Mouse (Mus musculus) brain, embryonic 14.5 days (tissue): ENCODE measurements around the gene Stpg1. TPM values are rescaled to one million over a fixed set of nuclear protein-coding genes. Genes with fewer than 3 reads are reported as not detected.
A peak's percentile ranks its signal among the peaks of the same experiment; 100 is the strongest.

ENCODE experiments used
- DNase-seq: peaks from one replicate; pipeline ENCODE4 v3.0.0-alpha.2; 2011; ENCODE audit warnings: low read depth
- CTCF ChIP-seq: fragments of 200-500 bp; IDR thresholded peaks from 2 replicates; pipeline ENCODE4 v1.5.1; 2012; ENCODE audit warnings: inconsistent platforms, mild to moderate bottlenecking, moderate library complexity, borderline replicate concordance; ENCODE audit not compliant: insufficient read depth, insufficient read length; ENCODE audit errors: extremely low read depth
- POLR2A ChIP-seq: fragments of 200-500 bp; IDR thresholded peaks from 2 replicates; pipeline ENCODE4 v1.6.1; 2012; ENCODE audit warnings: mild to moderate bottlenecking, inconsistent platforms, borderline replicate concordance; ENCODE audit not compliant: poor library complexity, insufficient read depth, insufficient read length, severe bottlenecking; ENCODE audit errors: extremely low read depth
- polyA plus RNA-seq: library from polyadenylated mRNA; depleted of rRNA; stranded (reverse); fragments of >200 nt; gene quantifications from 2 replicates; pipeline ENCODE4 v1.2.3, GENCODE M21; 2012

Stpg1 gene
- polyA plus RNA-seq, 1 experiment: 0.60 TPM

- DNase-seq: no peak
- TF ChIP-seq POLR2A (no peak), CTCF (no peak)
These were observed 804 bp downstream of the Stpg1 start for GRCm38 (mm10) chr4:135495397-135495791.

GRCm38 (mm10) chr4:135495810-135496209, 1.2 kb downstream of the Stpg1 start:
- peak; percentile 55 for DNase-seq
- no peak for TF ChIP-seq CTCF
- no peak for TF ChIP-seq POLR2A

- TF ChIP-seq CTCF: no peak
- no peak for TF ChIP-seq POLR2A
- DNase-seq: no peak
These were observed 3.5 kb downstream of the Stpg1 start for GRCm38 (mm10) chr4:135498136-135498535.

GRCm38 (mm10) chr4:135499831-135500230, 5.2 kb downstream of the Stpg1 start:
- TF ChIP-seq CTCF: no peak
- no peak for TF ChIP-seq POLR2A
- DNase-seq: no peak

- DNase-seq: no peak
These were observed 7.0 kb downstream of the Stpg1 start for GRCm38 (mm10) chr4:135501587-135501986.

GRCm38 (mm10) chr4:135505794-135506193, 11.2 kb downstream of the Stpg1 start:
- no peak for TF ChIP-seq POLR2A
- no peak for TF ChIP-seq CTCF
- no peak for DNase-seq

More at GRCm38 (mm10) chr4:135501587-135501986, 7.0 kb downstream of the Stpg1 start:
- TF ChIP-seq CTCF (no peak), POLR2A (no peak)

- TF ChIP-seq CTCF: peak; percentile 67
- TF ChIP-seq POLR2A: no peak
- DNase-seq: peak; percentile 81
These were observed 13.2 kb downstream of the Stpg1 start for GRCm38 (mm10) chr4:135507547-135508350.

- peak; percentile 93 for DNase-seq
- peak; percentile 87; the same call in 1 of the 2 replicates for TF ChIP-seq CTCF
- TF ChIP-seq POLR2A: no peak
These were observed 13.9 kb downstream of the Stpg1 start for GRCm38 (mm10) chr4:135508419-135509039.

GRCm38 (mm10) chr4:135509515-135509914, 14.9 kb downstream of the Stpg1 start:
- no peak for TF ChIP-seq POLR2A
- TF ChIP-seq CTCF: no peak
- DNase-seq: no peak

GRCm38 (mm10) chr4:135513865-135514264, 19.3 kb downstream of the Stpg1 start:
- no peak for DNase-seq
- no peak for TF ChIP-seq POLR2A
- no peak for TF ChIP-seq CTCF

- no peak for DNase-seq
- TF ChIP-seq POLR2A: no peak
- TF ChIP-seq CTCF: no peak
These were observed 20.3 kb downstream of the Stpg1 start for GRCm38 (mm10) chr4:135514925-135515324.

GRCm38 (mm10) chr4:135516351-135517316, 22.0 kb downstream of the Stpg1 start:
- TF ChIP-seq CTCF (peak; percentile 77), POLR2A (no peak)
- peak; percentile 41 for DNase-seq

GRCm38 (mm10) chr4:135518135-135518534, 23.5 kb downstream of the Stpg1 start:
- TF ChIP-seq POLR2A (no peak), CTCF (no peak)
- no peak for DNase-seq

GRCm38 (mm10) chr4:135520421-135520820, 25.8 kb downstream of the Stpg1 start:
- DNase-seq: no peak
- TF ChIP-seq CTCF: no peak
- TF ChIP-seq POLR2A: no peak
